Mouse (Mus musculus) MEL (cell line): Measurements from ENCODE around the gene Hoxa9. TPM values are rescaled to one million over a fixed set of nuclear protein-coding genes. Genes with fewer than 3 reads are reported as not detected.

Experiments used
- DNase-seq: peaks from one replicate; pipeline ENCODE4 v3.0.0; 2011; ENCODE audit warnings: low read depth, low spot score
- H3K27ac ChIP-seq: 2 replicates; pipeline ENCODE4 v1.5.1; 2012; ENCODE audit warnings: low read depth, mild to moderate bottlenecking, control low read depth, low read length, moderate library complexity; ENCODE audit not compliant: control insufficient read depth
- H3K27me3 ChIP-seq, 2 experiments: fragments of 150-350 bp in 1 of 2; sonication (generic) in 1 of 2; 2 replicates each; pipeline ENCODE4 v1.6.1; 2012; ENCODE audit warnings: low read length in 2 of 2, mild to moderate bottlenecking in 2 of 2, improper control_type of control experiment in 1 of 2, moderate library complexity in 1 of 2; ENCODE audit not compliant: insufficient read depth in 2 of 2, control insufficient read depth in 1 of 2
- H3K36me3 ChIP-seq, 2 experiments: 2 replicates each; pipeline ENCODE4 v1.6.1; 2012 to 2014; ENCODE audit warnings: low read length in 2 of 2, improper control_type of control experiment in 1 of 2, inconsistent platforms in 1 of 2, mild to moderate bottlenecking in 1 of 2; ENCODE audit not compliant: insufficient read depth in 2 of 2, control insufficient read depth in 1 of 2
- H3K4me1 ChIP-seq, 2 experiments: fragments of 150-350 bp in 1 of 2; sonication (generic) in 1 of 2; 2 replicates each; pipeline ENCODE4 v1.6.1; 2012; ENCODE audit warnings: low read length in 2 of 2, improper control_type of control experiment in 1 of 2, mild to moderate bottlenecking in 1 of 2; ENCODE audit not compliant: insufficient read depth in 2 of 2, control insufficient read depth in 1 of 2
- H3K4me3 ChIP-seq, 2 experiments: fragments of 150-350 bp in 1 of 2; sonication (generic) in 1 of 2; 2 replicates each; pipeline ENCODE4 v1.5.1; 2012; ENCODE audit warnings: low read depth in 2 of 2, low read length in 2 of 2, mild to moderate bottlenecking in 2 of 2, moderate library complexity in 2 of 2, control low read depth in 1 of 2, improper control_type of control experiment in 1 of 2; ENCODE audit not compliant: control insufficient read depth in 1 of 2, insufficient read depth in 1 of 2
- H3K79me2 ChIP-seq: 2 replicates; pipeline ENCODE4 v1.6.1; 2012; ENCODE audit warnings: mild to moderate bottlenecking, low read length, moderate library complexity; ENCODE audit not compliant: control insufficient read depth, poor library complexity, insufficient read depth
- H3K9ac ChIP-seq: 2 replicates; pipeline ENCODE4 v1.6.1; 2012; ENCODE audit warnings: low read depth, mild to moderate bottlenecking, control low read depth, low read length, moderate library complexity; ENCODE audit not compliant: control insufficient read depth, poor library complexity, severe bottlenecking
- H3K9me3 ChIP-seq: fragments of 150-350 bp; sonication (generic); replicated peaks from 2 replicates; pipeline ENCODE4 v1.6.1; 2012; ENCODE audit warnings: mild to moderate bottlenecking, low read length, improper control_type of control experiment, moderate library complexity; ENCODE audit not compliant: insufficient read depth
- CHD1 ChIP-seq: IDR thresholded peaks from 2 replicates; pipeline ENCODE4 v1.6.1; 2012; ENCODE audit warnings: low read depth, mild to moderate bottlenecking, inconsistent platforms, low read length, improper control_type of control experiment
- CHD2 ChIP-seq: IDR thresholded peaks from 2 replicates; pipeline ENCODE4 v1.6.1; 2011; ENCODE audit warnings: low read length, improper control_type of control experiment
- CTCF ChIP-seq, 3 experiments: IDR thresholded peaks in 2 of 3; conservative IDR thresholded peaks in 1 of 3; 2 replicates each; pipeline ENCODE4 v1.5.1; 2011 to 2012; ENCODE audit warnings: low read length in 3 of 3, low read depth in 2 of 3, mild to moderate bottlenecking in 2 of 3, improper control_type of control experiment in 1 of 3, inconsistent platforms in 1 of 3, mixed read lengths in 1 of 3, moderate library complexity in 1 of 3; ENCODE audit not compliant: control insufficient read depth in 1 of 3, insufficient read depth in 1 of 3, poor library complexity in 1 of 3, severe bottlenecking in 1 of 3
- E2F4 ChIP-seq: IDR thresholded peaks from 2 replicates; pipeline ENCODE4 v1.6.1; 2011; ENCODE audit warnings: low read depth, low read length, improper control_type of control experiment, borderline replicate concordance
- ELF1 ChIP-seq: IDR thresholded peaks from 2 replicates; pipeline ENCODE4 v1.6.1; 2014; ENCODE audit warnings: low read depth, mild to moderate bottlenecking, inconsistent platforms, low read length, improper control_type of control experiment, moderate library complexity
- EP300 ChIP-seq, 2 experiments: IDR thresholded peaks; 2 replicates each; pipeline ENCODE4 v1.6.1; 2011; ENCODE audit warnings: improper control_type of control experiment in 2 of 2, low read length in 2 of 2, low read depth in 1 of 2, mild to moderate bottlenecking in 1 of 2
- ETS1 ChIP-seq: IDR thresholded peaks from 2 replicates; pipeline ENCODE4 v1.6.1; 2012; ENCODE audit warnings: low read depth, mild to moderate bottlenecking, inconsistent platforms, low read length, improper control_type of control experiment, moderate library complexity
- HCFC1 ChIP-seq: IDR thresholded peaks from 2 replicates; pipeline ENCODE4 v1.6.1; 2012; ENCODE audit warnings: low read depth, mild to moderate bottlenecking, inconsistent platforms, low read length, improper control_type of control experiment, moderate library complexity
- MAFK ChIP-seq: IDR thresholded peaks from 2 replicates; pipeline ENCODE4 v1.6.1; 2011; ENCODE audit warnings: low read depth, mild to moderate bottlenecking, low read length, improper control_type of control experiment, borderline replicate concordance
- MAX ChIP-seq: IDR thresholded peaks from 2 replicates; pipeline ENCODE4 v1.6.1; 2011; ENCODE audit warnings: low read length, improper control_type of control experiment
- NELFE ChIP-seq: IDR thresholded peaks from 2 replicates; pipeline ENCODE4 v1.6.1; 2011; ENCODE audit warnings: low read depth, low read length, improper control_type of control experiment
- POLR2A ChIP-seq, 2 experiments: IDR thresholded peaks; 2 replicates each; pipeline ENCODE4 v1.6.1; 2011 to 2012; ENCODE audit warnings: low read length in 2 of 2, mild to moderate bottlenecking in 2 of 2, control low read depth in 1 of 2, improper control_type of control experiment in 1 of 2, low read depth in 1 of 2, moderate library complexity in 1 of 2; ENCODE audit not compliant: control insufficient read depth in 1 of 2, insufficient read depth in 1 of 2, poor library complexity in 1 of 2
- POLR2AphosphoS2 ChIP-seq: IDR thresholded peaks from 2 replicates; pipeline ENCODE4 v1.6.1; 2011; ENCODE audit warnings: low read length, improper control_type of control experiment
- SIN3A ChIP-seq: IDR thresholded peaks from 2 replicates; pipeline ENCODE4 v1.6.1; 2012; ENCODE audit warnings: low read length, improper control_type of control experiment, inconsistent platforms
- SMC3 ChIP-seq: IDR thresholded peaks from 2 replicates; pipeline ENCODE4 v1.6.1; 2011; ENCODE audit warnings: low read depth, low read length, improper control_type of control experiment
- USF1 ChIP-seq: IDR thresholded peaks from 2 replicates; pipeline ENCODE4 v1.6.1; 2014; ENCODE audit warnings: low read depth, mild to moderate bottlenecking, inconsistent platforms, low read length, improper control_type of control experiment, moderate library complexity
- ZMIZ1 ChIP-seq: IDR thresholded peaks from 2 replicates; pipeline ENCODE4 v1.6.1; 2012; ENCODE audit warnings: low read depth, mild to moderate bottlenecking, inconsistent platforms, low read length, improper control_type of control experiment, moderate library complexity
- polyA plus RNA-seq, 2 experiments: library from polyadenylated mRNA; stranded (reverse) in 1 of 2; unstranded in 1 of 2; fragments of >175 nt in 1 of 2; fragments of >200 nt in 1 of 2; gene quantifications; 2 replicates each; pipeline versions ENCODE4 v1.2.1 to v1.2.4; 2012; ENCODE audit warnings: low replicate concordance in 2 of 2, low read depth in 1 of 2; ENCODE audit not compliant: insufficient read length in 2 of 2, insufficient read depth in 1 of 2, missing spikeins in 1 of 2
- total RNA-seq: library from RNA; depleted of rRNA; stranded (reverse); fragments of 300-350 nt; gene quantifications from 2 replicates; pipeline ENCODE4 v1.2.3, GENCODE M21; 2012

Hoxa9 gene
- total and polyA plus RNA-seq, 3 experiments = not detected

GRCm38 (mm10) chr6:52241001-52241621 is 10.2 kb upstream of the Hoxa9 start:
- H3K27me3 ChIP-seq = no peaks in the 10 kb centered on the region
- TF ChIP-seq HCFC1 (no peak), MAX (no peak), CHD2 (no peak), ZMIZ1 (no peak), SIN3A (no peak), POLR2AphosphoS2 (no peak), SMC3 (no peak), NELFE (no peak)
- H3K4me1 ChIP-seq = no peaks in the 10 kb centered on the region

GRCm38 (mm10) chr6:52240389-52241000 is 9.6 kb upstream of the Hoxa9 start, which contains the start of gene Hoxa10:
TSS of gene Hoxa10 (minus strand) at chr6:52240854.
- H3K27ac ChIP-seq = no peak within 1 kb of the TSS
- H3K9me3 ChIP-seq = no peaks in the 10 kb centered on the region
- no peaks in the 10 kb centered on the region for H3K79me2 ChIP-seq
- no peak within 1 kb of the TSS for H3K9ac ChIP-seq
- TF ChIP-seq ELF1 (no peak), CHD2 (no peak), EP300 (IDR thresholded peaks at IDR 0.05; ENCODE audit: low read depth in 1 of 2, low read length in 2 of 2) (no peak), E2F4 (no peak), CTCF (IDR thresholded peaks at IDR 0.05 in 2 of 3, conservative IDR thresholded peaks at IDR 0.05 in 1 of 3; ENCODE audit: control insufficient read depth in 1 of 3, insufficient read depth in 1 of 3, low read depth in 2 of 3, low read length in 3 of 3, poor library complexity in 1 of 3, severe bottlenecking in 1 of 3) (no peak), SIN3A (no peak), CHD1 (no peak), POLR2A (IDR thresholded peaks at IDR 0.05; ENCODE audit: control insufficient read depth in 1 of 2, insufficient read depth in 1 of 2, low read depth in 1 of 2, low read length in 2 of 2, poor library complexity in 1 of 2) (no peak), ETS1 (no peak), USF1 (no peak), ZMIZ1 (no peak), MAFK (no peak), POLR2AphosphoS2 (no peak)
- no peak for DNase-seq
- no peaks in the 10 kb centered on the region for H3K27me3 ChIP-seq
- H3K4me1 ChIP-seq = no peaks in the 10 kb centered on the region
- H3K36me3 ChIP-seq = no peaks in the 10 kb centered on the region
- no peak within 1 kb of the TSS for H3K4me3 ChIP-seq

More at GRCm38 (mm10) chr6:52241001-52241621, 10.2 kb upstream of the Hoxa9 start:
- Histone ChIP-seq H3K36me3 (no peaks in the 10 kb centered on the region), H3K27ac (no peak overlapping the region), H3K9ac (no peak overlapping the region), H3K4me3 (no peak overlapping the region), H3K9me3 (no peaks in the 10 kb centered on the region), H3K79me2 (no peaks in the 10 kb centered on the region)
- no peak for DNase-seq
